Mouse (Mus musculus): ENCODE measurements around the gene Rnf149. TPM values are rescaled to one million over a fixed set of nuclear protein-coding genes. Genes with fewer than 3 reads are reported as not detected.

Rnf149 gene
- polyA plus RNA-seq, 1 experiment from 2014 or later, result 14.0 TPM

GRCm38 (mm10) chr1:39564603-39565002 is 12.6 kb downstream of the Rnf149 start:
- Histone ChIP-seq H3K9ac (ENCODE audit: low read length) (no peak overlapping the region), H3K27ac (ENCODE audit: low read length) (no peak overlapping the region), H3K4me2 (ENCODE audit: low read depth, low read length) (no peak overlapping the region), H3K4me1 (ENCODE audit: control insufficient read depth, insufficient read depth, low read length) (no peaks in the 10 kb centered on the region; the same call in 1 of the 2 replicates), H3K27me3 (ENCODE audit: control insufficient read depth, insufficient read depth, low read length) (no peaks in the 10 kb centered on the region), H3K36me3 (ENCODE audit: control insufficient read depth, insufficient read depth) (peaks cover 20% of the 10 kb centered on the region), H3K4me3 (ENCODE audit: low read length) (no peak overlapping the region), H3K9me3 (replicated peaks; ENCODE audit: control insufficient read depth, low read length) (no peaks in the 10 kb centered on the region)
- WGBS, result 40% methylated on average over 3 of the region's 3 CpGs
- no peak for ATAC-seq (replicated peaks; ENCODE audit: extremely low read depth, insufficient read depth, low FRiP score)

- H3K9ac ChIP-seq (ENCODE audit: low read length), result no peak overlapping the region
- 88% methylated on average over 7 of the region's 7 CpGs for WGBS
- no peak overlapping the region for H3K4me2 ChIP-seq (ENCODE audit: low read depth, low read length)
- no peak for ATAC-seq (replicated peaks; ENCODE audit: extremely low read depth, insufficient read depth, low FRiP score)
- no peaks in the 10 kb centered on the region for H3K9me3 ChIP-seq (replicated peaks; ENCODE audit: control insufficient read depth, low read length)
- H3K27ac ChIP-seq (ENCODE audit: low read length), result no peak overlapping the region
- no peaks in the 10 kb centered on the region for H3K27me3 ChIP-seq (ENCODE audit: control insufficient read depth, insufficient read depth, low read length)
- H3K4me1 ChIP-seq (ENCODE audit: control insufficient read depth, insufficient read depth, low read length), result no peaks in the 10 kb centered on the region; the same call in 1 of the 2 replicates
- H3K36me3 ChIP-seq (ENCODE audit: control insufficient read depth, insufficient read depth), result peaks cover 23% of the 10 kb centered on the region
- H3K4me3 ChIP-seq (ENCODE audit: low read length), result no peak overlapping the region
Measured at GRCm38 (mm10) chr1:39563161-39563560, 14.0 kb downstream of the Rnf149 start.

GRCm38 (mm10) chr1:39561920-39562319 is 15.3 kb downstream of the Rnf149 start:
- peaks cover 25% of the 10 kb centered on the region for H3K36me3 ChIP-seq (ENCODE audit: control insufficient read depth, insufficient read depth)
- H3K4me1 ChIP-seq (ENCODE audit: control insufficient read depth, insufficient read depth, low read length), result no peaks in the 10 kb centered on the region; the same call in 1 of the 2 replicates
- 48% methylated on average over 1 of the region's 1 CpGs for WGBS

GRCm38 (mm10) chr1:39559009-39559408 is 18.2 kb downstream of the Rnf149 start:
- no peak overlapping the region for H3K4me2 ChIP-seq (ENCODE audit: low read depth, low read length)
- peaks cover 24% of the 10 kb centered on the region for H3K36me3 ChIP-seq (ENCODE audit: control insufficient read depth, insufficient read depth)
- no peak overlapping the region for H3K9ac ChIP-seq (ENCODE audit: low read length)
- 95% methylated on average over 2 of the region's 2 CpGs for WGBS
- peaks cover 3% of the 10 kb centered on the region; the same call in 1 of the 2 replicates for H3K4me1 ChIP-seq (ENCODE audit: control insufficient read depth, insufficient read depth, low read length)
- no peak overlapping the region for H3K27ac ChIP-seq (ENCODE audit: low read length)
- no peak overlapping the region for H3K4me3 ChIP-seq (ENCODE audit: low read length)
- ATAC-seq (replicated peaks; ENCODE audit: extremely low read depth, insufficient read depth, low FRiP score), result no peak
- no peaks in the 10 kb centered on the region for H3K27me3 ChIP-seq (ENCODE audit: control insufficient read depth, insufficient read depth, low read length)
- H3K9me3 ChIP-seq (replicated peaks; ENCODE audit: control insufficient read depth, low read length), result no peaks in the 10 kb centered on the region

More at GRCm38 (mm10) chr1:39561920-39562319, 15.3 kb downstream of the Rnf149 start:
- Histone ChIP-seq H3K4me2 (ENCODE audit: low read depth, low read length) (no peak overlapping the region), H3K27me3 (ENCODE audit: control insufficient read depth, insufficient read depth, low read length) (no peaks in the 10 kb centered on the region), H3K9me3 (replicated peaks; ENCODE audit: control insufficient read depth, low read length) (no peaks in the 10 kb centered on the region), H3K9ac (ENCODE audit: low read length) (no peak overlapping the region), H3K4me3 (ENCODE audit: low read length) (no peak overlapping the region), H3K27ac (ENCODE audit: low read length) (no peak overlapping the region)
- no peak for ATAC-seq (replicated peaks; ENCODE audit: extremely low read depth, insufficient read depth, low FRiP score)

GRCm38 (mm10) chr1:39555556-39556415 is 21.4 kb downstream of the Rnf149 start:
- no peaks in the 10 kb centered on the region for H3K27me3 ChIP-seq (ENCODE audit: control insufficient read depth, insufficient read depth, low read length)
- peaks cover 3% of the 10 kb centered on the region; the same call in 1 of the 2 replicates for H3K4me1 ChIP-seq (ENCODE audit: control insufficient read depth, insufficient read depth, low read length)
- ATAC-seq (replicated peaks; ENCODE audit: extremely low read depth, insufficient read depth, low FRiP score), result no peak; the same call in 1 of the 2 replicates
- H3K4me3 ChIP-seq (ENCODE audit: low read length), result no peak overlapping the region
- WGBS, result 46% methylated on average over 9 of the region's 9 CpGs
- no peak overlapping the region for H3K9ac ChIP-seq (ENCODE audit: low read length)
- no peak overlapping the region; the same call in 1 of the 2 replicates for H3K4me2 ChIP-seq (ENCODE audit: low read depth, low read length)
- peak overlapping the region; percentile 39; the same call in 1 of the 2 replicates for H3K27ac ChIP-seq (ENCODE audit: low read length)
- peaks cover 22% of the 10 kb centered on the region for H3K36me3 ChIP-seq (ENCODE audit: control insufficient read depth, insufficient read depth)
- H3K9me3 ChIP-seq (replicated peaks; ENCODE audit: control insufficient read depth, low read length), result no peaks in the 10 kb centered on the region

GRCm38 (mm10) chr1:39549831-39550230 is 27.4 kb downstream of the Rnf149 start:
- Histone ChIP-seq H3K9me3 (replicated peaks; ENCODE audit: control insufficient read depth, low read length) (no peaks in the 10 kb centered on the region), H3K4me3 (ENCODE audit: low read length) (no peak overlapping the region), H3K27ac (ENCODE audit: low read length) (no peak overlapping the region), H3K27me3 (ENCODE audit: control insufficient read depth, insufficient read depth, low read length) (no peaks in the 10 kb centered on the region), H3K9ac (ENCODE audit: low read length) (no peak overlapping the region), H3K4me1 (ENCODE audit: control insufficient read depth, insufficient read depth, low read length) (peaks cover 4% of the 10 kb centered on the region), H3K36me3 (ENCODE audit: control insufficient read depth, insufficient read depth) (peaks cover 26% of the 10 kb centered on the region), H3K4me2 (ENCODE audit: low read depth, low read length) (no peak overlapping the region)
- 30% methylated on average over 2 of the region's 2 CpGs for WGBS
- ATAC-seq (replicated peaks; ENCODE audit: extremely low read depth, insufficient read depth, low FRiP score), result no peak

GRCm38 (mm10) chr1:39547238-39547637 is 30.0 kb downstream of the Rnf149 start:
- ATAC-seq (replicated peaks; ENCODE audit: extremely low read depth, insufficient read depth, low FRiP score), result no peak
- H3K9ac ChIP-seq (ENCODE audit: low read length), result no peak overlapping the region
- H3K4me1 ChIP-seq (ENCODE audit: control insufficient read depth, insufficient read depth, low read length), result peaks cover 4% of the 10 kb centered on the region
- H3K4me3 ChIP-seq (ENCODE audit: low read length), result no peak overlapping the region
- no peak overlapping the region for H3K4me2 ChIP-seq (ENCODE audit: low read depth, low read length)
- no peaks in the 10 kb centered on the region for H3K9me3 ChIP-seq (replicated peaks; ENCODE audit: control insufficient read depth, low read length)
- no peak overlapping the region for H3K27ac ChIP-seq (ENCODE audit: low read length)
- WGBS, result 61% methylated on average over 2 of the region's 2 CpGs
- H3K36me3 ChIP-seq (ENCODE audit: control insufficient read depth, insufficient read depth), result peaks cover 37% of the 10 kb centered on the region
- H3K27me3 ChIP-seq (ENCODE audit: control insufficient read depth, insufficient read depth, low read length), result no peaks in the 10 kb centered on the region

GRCm38 (mm10) chr1:39546160-39546866 is 30.9 kb downstream of the Rnf149 start:
- no peaks in the 10 kb centered on the region for H3K9me3 ChIP-seq (replicated peaks; ENCODE audit: control insufficient read depth, low read length)
- peaks cover 35% of the 10 kb centered on the region for H3K36me3 ChIP-seq (ENCODE audit: control insufficient read depth, insufficient read depth)
- no peak overlapping the region for H3K27ac ChIP-seq (ENCODE audit: low read length)
- WGBS, result 84% methylated on average over 6 of the region's 6 CpGs
- peaks cover 4% of the 10 kb centered on the region for H3K4me1 ChIP-seq (ENCODE audit: control insufficient read depth, insufficient read depth, low read length)
- no peak; the same call in 1 of the 2 replicates for ATAC-seq (replicated peaks; ENCODE audit: extremely low read depth, insufficient read depth, low FRiP score)
- no peak overlapping the region for H3K4me3 ChIP-seq (ENCODE audit: low read length)
- H3K4me2 ChIP-seq (ENCODE audit: low read depth, low read length), result no peak overlapping the region
- no peak overlapping the region for H3K9ac ChIP-seq (ENCODE audit: low read length)
- H3K27me3 ChIP-seq (ENCODE audit: control insufficient read depth, insufficient read depth, low read length), result no peaks in the 10 kb centered on the region

- H3K27ac ChIP-seq (ENCODE audit: low read length), result no peak overlapping the region
- peaks cover 39% of the 10 kb centered on the region for H3K36me3 ChIP-seq (ENCODE audit: control insufficient read depth, insufficient read depth)
- no peaks in the 10 kb centered on the region; the same call in 1 of the 2 replicates for H3K9me3 ChIP-seq (replicated peaks; ENCODE audit: control insufficient read depth, low read length)
- H3K9ac ChIP-seq (ENCODE audit: low read length), result no peak overlapping the region
- H3K27me3 ChIP-seq (ENCODE audit: control insufficient read depth, insufficient read depth, low read length), result no peaks in the 10 kb centered on the region
- H3K4me1 ChIP-seq (ENCODE audit: control insufficient read depth, insufficient read depth, low read length), result peaks cover 4% of the 10 kb centered on the region
- no peak overlapping the region for H3K4me3 ChIP-seq (ENCODE audit: low read length)
- no peak for ATAC-seq (replicated peaks; ENCODE audit: extremely low read depth, insufficient read depth, low FRiP score)
- H3K4me2 ChIP-seq (ENCODE audit: low read depth, low read length), result no peak overlapping the region
- WGBS, result 62% methylated on average over 7 of the region's 7 CpGs
Measured at GRCm38 (mm10) chr1:39545589-39545988, 31.6 kb downstream of the Rnf149 start.
